In genomic region chrX:117299697-117300192, GRCm38 (mm10) we compare ENCODE assay signal across 15 mouse cellular contexts.
DNase-seq lines count a peak whose midpoint lies in the region; ATAC-seq and TF ChIP-seq lines count a peak whose summit lies in the region.
"Had no signal": no experiment of that assay in that cellular context is flagged by ENCODE, and none has a peak within 500 bp of the region (broad histone marks: within the 10 kb centered on the region; RNA-seq: fewer than 3 reads in every experiment).

No protein-coding gene starts in this region.

- no peak overlapping the region for H3K9ac ChIP-seq in kidney, embryonic 15.5 days
- H3K9ac ChIP-seq in kidney, embryonic 16.5 days (replicated peaks; ENCODE audit: low read length) = no peak overlapping the region
- H3K9ac ChIP-seq in ES-E14 (ENCODE audit: insufficient read depth, low read depth, low read length, poor library complexity, severe bottlenecking) = no peak overlapping the region
- no peak overlapping the region for H3K9ac ChIP-seq in forebrain, postnatal 0 days
- H3K9ac ChIP-seq: intestine, embryonic 15.5 days; limb, embryonic 13.5 days had no signal

- no peaks in the 10 kb centered on the region for H3K27me3 ChIP-seq in kidney, embryonic 15.5 days
- H3K27me3 ChIP-seq in kidney, embryonic 16.5 days (ENCODE audit: insufficient read depth, low read length) = no peaks in the 10 kb centered on the region
- no peaks in the 10 kb centered on the region for H3K27me3 ChIP-seq in forebrain, postnatal 0 days (ENCODE audit: insufficient read depth, low read length)
- H3K27me3 ChIP-seq: intestine, embryonic 15.5 days; limb, embryonic 13.5 days had no signal

- in situ Hi-C loops in ES-E14 (cut with MboI; ENCODE audit: low sequenced_read_pairs in 2 of 2, unreplicated experiment in 2 of 2) = no loop called here

- H3K4me1 ChIP-seq in kidney, embryonic 15.5 days = no peaks in the 10 kb centered on the region
- no peaks in the 10 kb centered on the region for H3K4me1 ChIP-seq in kidney, embryonic 16.5 days (ENCODE audit: insufficient read depth, low read length)
- peaks cover 0 to 5% of the 10 kb centered on the region in 2 experiments; a peak in 2 of 4 replicates for H3K4me1 ChIP-seq in ES-E14 (ENCODE audit: control insufficient read depth in 2 of 2, insufficient read depth in 2 of 2, low read length in 2 of 2, poor library complexity in 1 of 2)
- H3K4me1 ChIP-seq in forebrain, postnatal 0 days (ENCODE audit: insufficient read depth) = no peaks in the 10 kb centered on the region
- H3K4me1 ChIP-seq: intestine, embryonic 15.5 days; limb, embryonic 13.5 days had no signal

- no peak overlapping the region for H3K4me2 ChIP-seq in kidney, embryonic 15.5 days
- H3K4me2 ChIP-seq in kidney, embryonic 16.5 days (replicated peaks; ENCODE audit: low read depth, low read length) = no peak overlapping the region
- no peak overlapping the region for H3K4me2 ChIP-seq in forebrain, postnatal 0 days (ENCODE audit: low read depth)
- H3K4me2 ChIP-seq: intestine, embryonic 15.5 days; limb, embryonic 13.5 days had no signal

- no peak for TF ChIP-seq CTCF in forebrain, postnatal 0 days (IDR thresholded peaks at IDR 0.05; ENCODE audit: low read depth)

- no peak for DNase-seq in ES-E14 (ENCODE audit: low read depth, low spot score)
- peak; percentile 7 for DNase-seq in embryo, embryonic 9.5 days (ENCODE audit: extremely low spot score)
- peak; percentile 1 for DNase-seq in forebrain, postnatal 0 days
- no peak for DNase-seq in adrenal gland, adult 2 months
- no peak for DNase-seq in urinary bladder, postnatal 36 days (ENCODE audit: low spot score in 2 of 2)
- DNase-seq: B cell, adult 2 months; cerebellum, postnatal 36 days; heart, postnatal 14 days; kidney, postnatal 4 days; right cerebral cortex, postnatal 4 days had no signal

- no peak overlapping the region for H3K4me3 ChIP-seq in kidney, embryonic 15.5 days (replicated peaks)
- no peak overlapping the region for H3K4me3 ChIP-seq in kidney, embryonic 16.5 days (ENCODE audit: low read length)
- no peak overlapping the region for H3K4me3 ChIP-seq in ES-E14 (ENCODE audit: insufficient read depth in 1 of 2, low read depth in 1 of 2, low read length in 2 of 2, poor library complexity in 1 of 2, severe bottlenecking in 1 of 2)
- no peak overlapping the region for H3K4me3 ChIP-seq in forebrain, postnatal 0 days (ENCODE audit: low read depth, low read length)
- H3K4me3 ChIP-seq: intestine, embryonic 15.5 days; limb, embryonic 13.5 days had no signal

- no peaks in the 10 kb centered on the region for H3K36me3 ChIP-seq in kidney, embryonic 15.5 days
- H3K36me3 ChIP-seq in kidney, embryonic 16.5 days (ENCODE audit: insufficient read depth, low read length) = no peaks in the 10 kb centered on the region
- H3K36me3 ChIP-seq in ES-E14 (ENCODE audit: control insufficient read depth, insufficient read depth, low read length, poor library complexity, severe bottlenecking) = no peaks in the 10 kb centered on the region
- H3K36me3 ChIP-seq in forebrain, postnatal 0 days (ENCODE audit: insufficient read depth) = no peaks in the 10 kb centered on the region
- H3K36me3 ChIP-seq: intestine, embryonic 15.5 days; limb, embryonic 13.5 days had no signal

- 0 out of 2 replicates have a peak, but pooled peaks have one; percentile 54 for ATAC-seq in kidney, embryonic 15.5 days (replicated peaks; ENCODE audit: low FRiP score)
- no peak; the same call in 1 of the 2 replicates for ATAC-seq in kidney, embryonic 16.5 days (ENCODE audit: low FRiP score, low TSS enrichment)
- ATAC-seq in forebrain, postnatal 0 days = no peak
- no peak for ATAC-seq in megakaryocyte progenitor cell, adult 5-6 weeks (replicated peaks; ENCODE audit: poor library complexity)
- ATAC-seq: intestine, embryonic 15.5 days had no signal

- H3K27ac ChIP-seq in kidney, embryonic 15.5 days = no peak overlapping the region
- H3K27ac ChIP-seq in kidney, embryonic 16.5 days (ENCODE audit: low read length) = no peak overlapping the region
- peak overlapping the region; percentile 47; the same call in 1 of the 2 replicates for H3K27ac ChIP-seq in ES-E14 (ENCODE audit: insufficient read depth, low read depth, low read length, poor library complexity, severe bottlenecking)
- H3K27ac ChIP-seq in forebrain, postnatal 0 days (ENCODE audit: low read depth, low read length) = no peak overlapping the region
- H3K27ac ChIP-seq: intestine, embryonic 15.5 days; limb, embryonic 13.5 days had no signal

- no peaks in the 10 kb centered on the region for H3K9me3 ChIP-seq in kidney, embryonic 15.5 days (replicated peaks)
- H3K9me3 ChIP-seq in kidney, embryonic 16.5 days (ENCODE audit: low read length) = no peaks in the 10 kb centered on the region
- H3K9me3 ChIP-seq in ES-E14 (ENCODE audit: control insufficient read depth, insufficient read depth, low read depth, low read length) = no peaks in the 10 kb centered on the region
- H3K9me3 ChIP-seq in forebrain, postnatal 0 days (ENCODE audit: low read length) = no peaks in the 10 kb centered on the region
- H3K9me3 ChIP-seq: intestine, embryonic 15.5 days; limb, embryonic 13.5 days had no signal

- 24% methylated on average over 2 of the region's 2 CpGs for WGBS in kidney, embryonic 15.5 days
- WGBS in kidney, embryonic 16.5 days = 43% methylated on average over 2 of the region's 2 CpGs
- WGBS in forebrain, postnatal 0 days = 10% methylated on average over 2 of the region's 2 CpGs

TF ChIP-seq in ES-E14, 5 proteins besides CTCF, POLR2A, EP300 and RAD21:
- TF ChIP-seq HCFC1 (IDR thresholded peaks at IDR 0.05; ENCODE audit: borderline replicate concordance, insufficient read depth, low read length) = no peak
- TF ChIP-seq MAFK (IDR thresholded peaks at IDR 0.05; ENCODE audit: insufficient read depth, low read depth, low read length) = no peak
- TF ChIP-seq ZC3H11A (IDR thresholded peaks at IDR 0.05; ENCODE audit: borderline replicate concordance, low read depth, low read length) = no peak
- TF ChIP-seq ZNF384 (IDR thresholded peaks at IDR 0.05; ENCODE audit: low read depth, low read length) = peak; percentile 95
- no peak for TF ChIP-seq CHD2 (IDR thresholded peaks at IDR 0.05; ENCODE audit: low read depth, low read length)

Comparison
In these comparisons a context has a peak if more than half of its experiments do, and no peak if none do; other contexts are left out.
1. DNase-seq: peak in embryo, embryonic 9.5 days (single experiment) and forebrain, postnatal 0 days (single experiment); none in ES-E14 (single experiment), adrenal gland, adult 2 months (single experiment) and urinary bladder, postnatal 36 days (0 of 2).